Mouse (Mus musculus) adrenal gland, adult 2 months (tissue): ENCODE measurements around the gene Ppp2r5b. TPM values are rescaled to one million over a fixed set of nuclear protein-coding genes. Genes with fewer than 3 reads are reported as not detected.

Source experiments
- DNase-seq: peaks from one replicate; pipeline ENCODE4 v3.0.0; 2021
- long read RNA-seq: library from polyadenylated mRNA; stranded (forward); transcript quantifications from one replicate; pipeline ENCODE4 v2.0.0, GENCODE M21; 2021
- polyA plus RNA-seq: library from polyadenylated mRNA; depleted of rRNA; stranded (reverse); fragments of >200 nt; gene quantifications from 2 replicates; pipeline ENCODE4 v1.2.3, GENCODE M21; 2012; rRNA removed
- total RNA-seq, 2 experiments: library from RNA; stranded (reverse); gene quantifications; 2 replicates each; pipeline ENCODE4 v1.2.3; 2021

The Ppp2r5b gene
- total RNA-seq (100 to 1,000 TPM in 1 of 2 experiments, 10 to 100 TPM in 1; 87.1 to 123 TPM), polyA plus RNA-seq (247 and 266 TPM in 2 replicates)
- long read RNA-seq, transcript Ppp2r5b-201 (14 exons, 2,742 nt): major isoform, 102 of 137 reads
- long read RNA-seq, partial matches to known transcripts: 12 of 137 reads
- long read RNA-seq, other reads (novel, unspliced or antisense): 23 of 137 reads

DNA sequence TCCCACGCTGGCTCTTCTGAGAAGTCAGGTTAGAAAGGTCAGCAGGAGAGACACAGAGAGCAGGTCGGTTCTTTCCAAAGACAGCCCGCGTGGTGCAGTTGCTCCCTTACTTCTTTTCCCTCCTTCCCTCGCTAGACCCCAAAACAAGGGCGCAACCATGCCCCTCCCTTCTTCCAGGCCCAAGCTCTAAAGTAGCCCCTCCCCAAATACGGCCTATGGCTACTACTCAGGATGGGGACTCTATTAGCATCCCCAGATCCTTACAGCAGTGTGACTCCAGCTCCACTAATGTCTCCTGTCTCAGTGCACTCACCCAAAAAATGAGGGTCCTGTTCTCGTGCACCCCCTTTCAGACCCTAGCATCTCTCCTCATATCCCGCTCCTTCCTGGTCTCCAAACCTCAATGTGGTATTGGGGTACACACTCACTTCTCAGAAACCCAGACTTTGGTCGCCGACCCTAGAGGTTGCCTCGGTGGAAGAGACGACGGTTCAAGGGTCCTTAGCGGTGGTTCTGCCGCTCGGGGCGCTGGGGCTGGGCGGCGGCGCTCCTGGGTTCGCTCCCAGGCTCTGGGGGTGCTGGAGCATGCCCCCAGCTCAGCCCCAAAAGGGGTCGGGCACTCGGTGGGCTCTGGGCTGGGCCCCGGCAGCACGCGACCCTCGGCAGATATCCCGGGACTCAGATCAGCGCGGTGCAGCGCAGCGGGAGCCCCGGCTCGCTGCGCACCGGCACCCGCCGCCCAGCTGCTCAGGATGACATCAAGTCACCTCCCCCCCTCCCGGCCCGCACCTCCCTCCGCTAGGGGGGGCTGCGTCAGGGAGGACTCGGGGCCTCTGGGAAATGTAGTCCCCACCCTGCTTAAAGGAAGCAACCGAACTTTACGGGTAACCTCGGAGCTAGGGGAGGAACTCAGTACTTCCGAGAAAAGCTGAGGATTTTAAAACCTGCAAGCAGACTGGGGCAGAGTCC lies at the start of gene Ppp2r5b:
Gene Ppp2r5b, minus strand, starts transcription at position 789 of the 969 bp plus-strand sequence.
- peak; percentile 97 for DNase-seq

DNA sequence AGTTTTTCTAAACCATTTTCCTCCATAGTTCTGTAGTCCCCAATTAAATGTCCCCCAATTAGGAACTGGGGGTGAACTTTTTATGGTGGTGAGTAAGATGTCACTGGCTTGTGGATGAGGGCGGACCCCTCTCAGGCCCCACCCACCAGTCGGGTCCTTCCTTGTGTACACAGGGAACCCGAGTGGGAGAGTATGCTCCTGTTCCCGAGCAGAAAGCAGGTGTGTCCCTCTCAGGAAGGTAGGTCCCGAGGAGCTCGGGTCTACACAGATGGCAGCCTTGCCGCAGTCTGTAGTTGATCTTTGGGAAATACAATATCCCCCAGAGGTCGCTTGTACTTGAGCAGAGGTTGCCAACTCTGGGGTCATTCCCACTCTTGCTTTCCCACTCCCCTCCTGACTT lies 49.6 kb upstream of the Ppp2r5b start:
- DNase-seq: no peak

GRCm38 (mm10) chr19:6284502-6284901 lies 48.8 kb upstream of the Ppp2r5b start:
- DNase-seq: no peak

DNA sequence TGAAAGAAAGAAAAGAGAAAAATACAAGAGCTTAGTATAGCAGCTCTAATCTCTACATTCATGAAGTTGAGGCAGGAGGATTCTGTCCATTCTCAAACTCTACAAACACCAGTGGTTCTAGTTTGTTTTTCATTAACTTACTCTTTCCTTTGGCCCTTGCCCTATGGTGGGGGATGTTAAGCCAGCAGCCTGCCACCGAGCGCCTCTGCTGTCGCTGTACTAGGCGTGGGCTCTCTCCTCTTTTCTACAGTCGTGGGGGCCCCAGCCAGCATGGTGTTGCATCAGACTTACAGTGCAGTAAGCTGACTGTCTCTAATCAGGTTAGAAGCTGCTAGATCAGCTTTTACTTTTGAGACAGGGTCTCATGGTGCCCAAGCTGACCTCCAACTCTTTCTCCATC lies 47.3 kb upstream of the Ppp2r5b start:
- DNase-seq: no peak

DNA sequence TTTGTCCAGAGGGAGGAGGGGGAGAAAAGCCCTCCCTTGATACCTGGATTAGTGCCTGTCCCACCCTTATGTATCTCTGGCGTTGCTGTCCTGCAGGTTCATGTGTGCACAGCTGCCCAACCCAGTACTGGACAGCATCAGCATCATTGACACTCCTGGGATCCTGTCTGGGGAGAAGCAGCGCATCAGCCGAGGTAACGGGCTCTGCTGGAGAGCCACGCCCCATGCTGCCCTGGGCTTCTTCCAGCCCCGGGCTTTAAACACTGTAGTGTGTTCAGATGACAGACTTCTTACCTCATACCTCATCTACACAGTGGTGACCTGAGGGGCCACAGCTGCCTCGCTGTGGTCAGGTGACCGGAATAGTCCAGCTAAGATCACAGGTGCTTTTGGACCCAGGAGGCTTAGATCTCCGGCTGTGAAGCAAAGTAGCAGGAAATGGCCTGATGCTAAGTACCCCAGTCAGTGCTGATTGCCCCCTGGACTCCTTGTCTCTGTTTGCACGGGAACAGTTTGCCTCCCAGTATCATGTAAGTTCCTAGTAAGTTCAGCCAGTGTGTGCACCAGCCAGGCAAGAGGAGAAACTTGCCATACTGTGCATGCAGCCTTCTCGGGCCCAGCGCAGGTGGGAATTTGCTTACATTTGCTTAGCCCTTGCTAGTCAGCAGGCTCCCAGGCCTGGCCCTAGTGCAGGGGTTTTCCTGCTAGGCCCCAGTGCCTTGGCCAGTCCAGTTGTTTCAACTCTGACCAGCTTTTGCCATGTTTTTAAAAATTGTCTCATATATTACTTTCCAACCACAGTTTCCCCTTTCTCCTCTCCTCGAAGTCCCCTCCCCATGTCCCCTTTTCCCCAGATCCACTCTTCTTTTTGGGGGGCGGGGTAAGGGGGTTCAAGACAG lies 45.7 kb upstream of the Ppp2r5b start:
- no peak for DNase-seq

GRCm38 (mm10) chr19:6280554-6280953 lies 44.9 kb upstream of the Ppp2r5b start:
- no peak for DNase-seq

DNA sequence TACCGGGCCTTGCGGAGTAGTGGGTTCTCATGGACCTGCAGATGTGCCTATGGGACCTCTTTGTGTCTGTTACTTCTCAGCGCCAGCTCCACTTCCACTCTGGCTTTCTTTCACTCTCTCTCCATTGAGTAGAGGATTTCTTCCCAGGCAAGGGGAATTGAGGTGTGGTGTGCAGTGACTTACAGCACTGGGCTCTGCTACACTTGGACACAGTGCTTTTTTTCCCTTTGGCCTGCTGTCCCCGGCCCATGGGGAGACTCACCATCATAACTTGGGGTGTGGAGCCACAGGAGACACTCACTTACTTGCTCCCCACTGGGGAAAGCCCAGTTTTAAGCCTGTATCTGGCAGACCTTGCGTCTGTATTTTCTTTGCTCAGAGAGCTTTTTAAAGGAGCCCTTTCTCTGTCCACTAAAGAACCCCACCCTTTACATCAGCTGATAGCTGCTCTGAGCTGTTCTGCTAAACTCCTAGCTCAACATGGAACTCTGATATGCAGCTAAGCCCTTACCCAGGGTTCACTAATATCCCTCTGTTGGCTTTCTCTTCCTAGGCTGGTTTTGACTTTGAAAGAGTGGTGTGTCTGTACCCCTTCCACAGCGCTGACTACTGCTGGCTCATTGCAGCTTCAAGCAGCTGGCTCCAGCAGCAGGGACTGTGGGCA lies 43.9 kb upstream of the Ppp2r5b start:
- DNase-seq: no peak

- DNase-seq: no peak
Observed at GRCm38 (mm10) chr19:6278439-6279073, 42.9 kb upstream of the Ppp2r5b start.

- DNase-seq: peak; percentile 90
Observed at GRCm38 (mm10) chr19:6277661-6278438, 42.2 kb upstream of the Ppp2r5b start.

GRCm38 (mm10) chr19:6276426-6277421 lies 41.1 kb upstream of the Ppp2r5b start, which contains the start of gene Ehd1:
TSS of gene Ehd1 (plus strand) at chr19:6276725.
- peak; percentile 98 for DNase-seq

DNA sequence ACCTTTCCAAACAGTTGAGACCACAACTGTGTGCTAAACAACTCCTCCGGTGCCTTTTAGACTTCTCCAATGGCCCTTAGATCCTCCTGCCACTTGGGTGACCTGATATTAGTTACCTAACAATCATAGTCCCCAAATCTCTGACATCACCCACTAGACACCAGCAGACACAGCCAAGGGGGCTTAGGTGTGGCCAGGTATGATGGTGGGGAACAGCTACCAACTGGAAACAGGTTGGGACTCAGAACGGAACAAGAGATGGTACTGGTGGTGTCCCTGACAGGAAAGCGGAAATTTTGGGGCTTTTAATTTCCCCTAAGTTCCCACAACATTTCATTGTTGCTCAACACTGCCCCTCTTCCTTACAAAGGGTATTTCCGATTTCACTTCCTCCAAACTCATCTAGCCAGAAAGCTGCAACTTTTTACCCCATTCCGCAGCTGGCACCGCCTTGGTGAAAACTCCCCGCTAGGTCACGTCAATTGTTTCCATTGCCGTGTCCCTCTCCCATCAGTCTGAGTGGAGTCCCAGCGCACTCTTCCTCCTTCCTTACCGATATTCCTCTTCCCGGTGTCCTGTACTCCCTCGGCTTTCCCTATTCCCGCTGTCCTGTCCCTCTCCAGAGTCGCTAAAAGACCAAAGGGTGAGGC lies 40.2 kb upstream of the Ppp2r5b start:
- no peak for DNase-seq

DNA sequence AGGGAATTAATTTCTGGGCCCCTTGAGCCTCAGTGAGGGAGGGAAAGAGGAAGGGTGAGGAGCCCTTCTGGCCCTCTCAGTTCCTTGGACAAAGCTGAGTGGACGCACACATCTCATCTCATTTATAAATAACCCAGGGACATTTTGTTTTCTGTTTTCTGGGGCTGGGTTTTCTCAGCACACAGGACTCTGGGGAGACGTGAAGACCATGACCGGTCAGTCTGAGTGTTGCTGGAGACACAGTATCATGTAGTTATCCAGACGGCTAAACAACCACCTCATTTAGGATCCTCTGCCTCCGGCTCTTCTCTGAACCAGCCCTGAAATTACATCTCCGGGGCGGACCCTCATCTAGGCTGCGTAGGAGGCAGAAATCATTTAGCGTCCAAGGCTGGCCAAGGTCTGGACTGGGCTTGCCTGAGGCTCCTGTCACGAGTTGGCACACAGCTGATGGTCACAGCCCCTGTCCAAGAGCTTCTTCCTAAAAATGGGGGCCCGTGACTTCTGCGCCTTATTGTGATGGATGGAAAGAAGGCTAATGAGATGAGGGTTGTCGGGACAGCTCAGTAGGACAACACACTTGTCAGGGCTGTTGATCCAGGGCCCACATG lies 38.4 kb upstream of the Ppp2r5b start:
- DNase-seq: no peak

GRCm38 (mm10) chr19:6273592-6273991 lies 37.9 kb upstream of the Ppp2r5b start:
- DNase-seq: no peak

DNA sequence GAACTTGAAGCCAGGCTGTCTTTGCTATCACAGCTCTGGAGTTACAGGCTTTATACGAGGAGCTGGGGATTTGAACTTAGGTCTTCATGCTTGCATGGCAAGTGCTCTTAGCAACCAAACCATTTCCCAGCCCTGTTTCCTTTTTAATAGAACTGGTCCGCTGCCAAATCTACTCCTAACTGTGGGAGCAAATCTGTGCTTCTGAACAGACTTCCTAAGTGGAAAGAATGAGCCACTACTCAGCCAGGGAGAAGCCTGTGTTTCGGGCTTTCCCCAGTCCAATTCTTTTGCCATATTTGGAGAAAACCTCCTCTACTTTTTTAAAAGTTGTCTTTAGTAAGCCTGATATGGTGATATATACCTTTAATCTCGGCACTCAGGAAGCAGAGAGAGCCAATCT lies 37.1 kb upstream of the Ppp2r5b start:
- no peak for DNase-seq

DNA sequence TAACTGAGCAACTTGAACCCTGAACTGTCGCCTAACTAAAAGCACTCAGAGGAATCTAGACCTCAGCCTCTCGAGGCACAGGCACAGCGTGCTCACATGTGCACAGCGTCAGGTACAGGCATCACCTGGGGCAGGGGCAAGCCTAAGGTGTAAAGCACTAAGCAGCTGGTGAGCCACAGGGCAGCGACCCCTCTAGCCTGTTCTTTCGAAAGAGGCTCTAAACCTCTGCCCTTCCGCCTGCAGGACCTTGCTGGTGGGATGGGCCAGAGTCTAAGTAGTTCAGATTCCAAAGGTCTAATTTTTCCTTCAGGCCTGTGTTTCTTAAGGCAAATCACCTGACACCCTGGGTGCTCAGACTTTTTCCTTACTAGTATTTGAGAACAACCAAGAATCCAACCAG lies 36.4 kb upstream of the Ppp2r5b start:
- DNase-seq: no peak

DNA sequence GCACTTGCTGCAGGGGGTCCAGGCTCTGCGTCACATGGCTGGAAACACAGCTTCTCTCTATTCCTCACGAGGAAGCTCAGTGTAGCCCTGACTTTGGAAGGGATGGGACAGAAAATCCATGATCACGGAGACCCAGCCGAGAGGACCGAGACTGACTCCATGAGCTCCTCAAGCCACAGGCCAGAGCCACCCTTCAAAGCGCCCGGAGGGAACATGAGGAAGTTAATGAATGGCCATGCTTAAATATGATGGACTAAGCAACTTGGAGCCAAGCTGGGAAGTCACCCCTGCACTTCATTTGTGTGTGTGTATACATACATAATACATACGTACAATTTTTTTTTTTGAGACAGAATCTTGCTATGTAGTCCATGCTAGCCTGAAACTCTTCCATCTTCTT lies 35.5 kb upstream of the Ppp2r5b start:
- no peak for DNase-seq

DNA sequence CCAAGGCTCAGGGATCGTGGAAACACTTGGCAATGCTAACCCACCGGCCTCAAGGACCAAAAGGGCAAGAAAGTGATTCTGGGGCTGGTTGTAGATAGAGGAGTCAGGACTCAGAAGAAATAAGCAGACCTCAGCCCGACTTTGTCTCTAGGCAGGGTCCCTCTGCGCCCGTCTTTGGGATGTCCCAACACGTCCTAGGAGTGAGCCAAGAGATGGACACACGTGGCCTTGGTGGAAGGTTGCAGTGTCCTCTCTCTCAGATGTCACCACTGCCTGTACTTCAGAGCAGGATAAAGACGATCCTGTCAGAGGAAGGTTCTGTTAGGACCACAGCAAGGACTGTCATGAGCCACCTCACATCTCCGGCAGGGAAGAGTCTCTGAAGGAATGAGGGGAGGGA lies 35.0 kb upstream of the Ppp2r5b start:
- peak; percentile 75 for DNase-seq
